Mouse (Mus musculus) heart, embryonic 10.5 days (tissue): ENCODE results near the gene Ndufa4l2. TPM values are rescaled to one million over a fixed set of nuclear protein-coding genes. Genes with fewer than 3 reads are reported as not detected.
A peak's percentile ranks its signal among the peaks of the same experiment; 100 is the strongest.

Experiments
- DNase-seq: peaks from one replicate; pipeline ENCODE4 v3.0.0-alpha.2; 2017; ENCODE audit warnings: low spot score
- H3K27ac ChIP-seq: fragments of 300-500 bp; sonication (generic); 2 replicates; pipeline ENCODE4 v1.5.1; 2016; ENCODE audit warnings: mild to moderate bottlenecking
- H3K27me3 ChIP-seq: fragments of 300-500 bp; sonication (generic); 2 replicates; pipeline ENCODE4 v1.6.1; 2016; ENCODE audit warnings: mild to moderate bottlenecking; ENCODE audit not compliant: poor library complexity, insufficient read depth, severe bottlenecking
- H3K36me3 ChIP-seq: fragments of 300-500 bp; sonication (generic); 2 replicates; pipeline ENCODE4 v1.6.1; 2016; ENCODE audit warnings: mild to moderate bottlenecking, moderate library complexity
- H3K4me1 ChIP-seq: fragments of 300-500 bp; sonication (generic); 2 replicates; pipeline ENCODE4 v1.6.1; 2016; ENCODE audit warnings: mild to moderate bottlenecking
- H3K4me3 ChIP-seq: fragments of 300-500 bp; sonication (generic); 2 replicates; pipeline ENCODE4 v1.5.1; 2016; ENCODE audit warnings: mild to moderate bottlenecking, moderate library complexity
- H3K9me3 ChIP-seq: fragments of 300-500 bp; sonication (generic); 2 replicates; pipeline ENCODE4 v1.6.1; 2016; ENCODE audit warnings: mild to moderate bottlenecking, moderate library complexity
- WGBS: fragments of 180-500 bp; shearing (Covaris S2); methylation state at CpG from one replicate; pipeline ENCODE4 v1.1.7; 2016; 5-methylcytosine and 5-hydroxymethylcytosine counted together
- polyA plus RNA-seq: library from polyadenylated mRNA; unstranded; fragments of >200 nt; fragmentation: Nextera tagmentation; extraction: Ambion mirVana; gene quantifications from 2 replicates; pipeline ENCODE4 v1.2.1, GENCODE M21; 2016

Gene Ndufa4l2
- polyA plus RNA-seq, 1 experiment from 2014 or later, result 9.0 TPM

GRCm38 (mm10) chr10:127541510-127541909, 26.7 kb downstream of the Ndufa4l2 start:
- Histone ChIP-seq H3K27me3 (peaks cover 17% of the 10 kb centered on the region), H3K36me3 (peaks cover 77% of the 10 kb centered on the region), H3K4me3 (no peak overlapping the region), H3K4me1 (peaks cover 3% of the 10 kb centered on the region; the same call in 1 of the 2 replicates), H3K27ac (no peak overlapping the region), H3K9me3 (no peaks in the 10 kb centered on the region)
- WGBS, result 92% methylated on average over 8 of the region's 8 CpGs
- DNase-seq, result no peak

- Histone ChIP-seq H3K27ac (no peak overlapping the region), H3K9me3 (no peaks in the 10 kb centered on the region), H3K27me3 (peaks cover 11% of the 10 kb centered on the region; the same call in 1 of the 2 replicates), H3K36me3 (peaks cover 83% of the 10 kb centered on the region), H3K4me1 (peaks cover 3% of the 10 kb centered on the region; the same call in 1 of the 2 replicates), H3K4me3 (no peak overlapping the region)
- DNase-seq, result no peak
- WGBS, result 86% methylated on average over 13 of the region's 13 CpGs
Measured at GRCm38 (mm10) chr10:127542084-127542483, 27.3 kb downstream of the Ndufa4l2 start.

GRCm38 (mm10) chr10:127542720-127543119, 28.0 kb downstream of the Ndufa4l2 start:
- H3K4me1 ChIP-seq, result peaks cover 3% of the 10 kb centered on the region; the same call in 1 of the 2 replicates
- no peak overlapping the region for H3K27ac ChIP-seq
- 63% methylated on average over 6 of the region's 6 CpGs for WGBS
- H3K9me3 ChIP-seq, result no peaks in the 10 kb centered on the region
- no peak overlapping the region for H3K4me3 ChIP-seq
- peaks cover 89% of the 10 kb centered on the region for H3K36me3 ChIP-seq
- peaks cover 10% of the 10 kb centered on the region; the same call in 1 of the 2 replicates for H3K27me3 ChIP-seq
- DNase-seq, result no peak

- H3K36me3 ChIP-seq, result peaks cover 95% of the 10 kb centered on the region
- 81% methylated on average over 3 of the region's 3 CpGs for WGBS
- no peaks in the 10 kb centered on the region; the same call in 1 of the 2 replicates for H3K4me1 ChIP-seq
- H3K4me3 ChIP-seq, result no peak overlapping the region
- no peaks in the 10 kb centered on the region for H3K9me3 ChIP-seq
- H3K27ac ChIP-seq, result no peak overlapping the region
- H3K27me3 ChIP-seq, result peaks cover 10% of the 10 kb centered on the region; the same call in 1 of the 2 replicates
- DNase-seq, result no peak
Measured at GRCm38 (mm10) chr10:127543916-127544315, 29.1 kb downstream of the Ndufa4l2 start.

- H3K27me3 ChIP-seq, result peaks cover 7% of the 10 kb centered on the region; the same call in 1 of the 2 replicates
- H3K4me3 ChIP-seq, result no peak overlapping the region
- no peak for DNase-seq
- H3K36me3 ChIP-seq, result peaks cover 95% of the 10 kb centered on the region
- no peak overlapping the region for H3K27ac ChIP-seq
- H3K4me1 ChIP-seq, result no peaks in the 10 kb centered on the region; the same call in 1 of the 2 replicates
- 91% methylated on average over 20 of the region's 20 CpGs for WGBS
- no peaks in the 10 kb centered on the region for H3K9me3 ChIP-seq
Measured at GRCm38 (mm10) chr10:127544375-127544774, 29.6 kb downstream of the Ndufa4l2 start.

GRCm38 (mm10) chr10:127546505-127546904, 31.7 kb downstream of the Ndufa4l2 start:
- Histone ChIP-seq H3K27me3 (no peaks in the 10 kb centered on the region), H3K4me3 (no peak overlapping the region), H3K4me1 (no peaks in the 10 kb centered on the region), H3K9me3 (no peaks in the 10 kb centered on the region), H3K36me3 (peaks cover 97% of the 10 kb centered on the region), H3K27ac (no peak overlapping the region)
- WGBS, result 79% methylated on average over 7 of the region's 7 CpGs
- DNase-seq, result no peak

- Histone ChIP-seq H3K36me3 (peaks cover 97% of the 10 kb centered on the region), H3K4me3 (no peak overlapping the region), H3K27ac (no peak overlapping the region), H3K27me3 (no peaks in the 10 kb centered on the region), H3K4me1 (no peaks in the 10 kb centered on the region), H3K9me3 (no peaks in the 10 kb centered on the region)
- WGBS, result 95% methylated on average over 15 of the region's 15 CpGs
- DNase-seq, result no peak
Measured at GRCm38 (mm10) chr10:127548236-127548635, 33.5 kb downstream of the Ndufa4l2 start.

- Histone ChIP-seq H3K27me3 (no peaks in the 10 kb centered on the region), H3K36me3 (peaks cover 100% of the 10 kb centered on the region), H3K27ac (no peak overlapping the region), H3K4me3 (no peak overlapping the region), H3K9me3 (no peaks in the 10 kb centered on the region), H3K4me1 (no peaks in the 10 kb centered on the region)
- WGBS, result 89% methylated on average over 17 of the region's 17 CpGs
- DNase-seq, result no peak
Measured at GRCm38 (mm10) chr10:127549892-127550291, 35.1 kb downstream of the Ndufa4l2 start.

- Histone ChIP-seq H3K27ac (no peak overlapping the region), H3K4me3 (no peak overlapping the region), H3K4me1 (no peaks in the 10 kb centered on the region), H3K36me3 (peaks cover 100% of the 10 kb centered on the region), H3K27me3 (no peaks in the 10 kb centered on the region), H3K9me3 (no peaks in the 10 kb centered on the region)
- WGBS, result 73% methylated on average over 18 of the region's 18 CpGs
- DNase-seq, result no peak
Measured at GRCm38 (mm10) chr10:127555703-127556102, 40.9 kb downstream of the Ndufa4l2 start.

- Histone ChIP-seq H3K9me3 (no peaks in the 10 kb centered on the region), H3K27me3 (no peaks in the 10 kb centered on the region), H3K36me3 (peaks cover 99% of the 10 kb centered on the region), H3K4me3 (no peak overlapping the region), H3K4me1 (no peaks in the 10 kb centered on the region), H3K27ac (no peak overlapping the region)
- no peak for DNase-seq
- 88% methylated on average over 13 of the region's 13 CpGs for WGBS
Measured at GRCm38 (mm10) chr10:127557397-127557796, 42.6 kb downstream of the Ndufa4l2 start.

- peaks cover 88% of the 10 kb centered on the region for H3K36me3 ChIP-seq
- no peak for DNase-seq
- peaks cover 27% of the 10 kb centered on the region for H3K4me1 ChIP-seq
Measured at GRCm38 (mm10) chr10:127561145-127561544, 46.4 kb downstream of the Ndufa4l2 start.

GRCm38 (mm10) chr10:127563840-127564239, 49.1 kb downstream of the Ndufa4l2 start:
- H3K27ac ChIP-seq, result peak overlapping the region; percentile 72
- 61% methylated on average over 8 of the region's 8 CpGs for WGBS
- H3K27me3 ChIP-seq, result no peaks in the 10 kb centered on the region
- H3K36me3 ChIP-seq, result peaks cover 84% of the 10 kb centered on the region
- DNase-seq, result no peak
- peaks cover 27% of the 10 kb centered on the region for H3K4me1 ChIP-seq
- H3K9me3 ChIP-seq, result no peaks in the 10 kb centered on the region
- peak overlapping the region; percentile 5; the same call in 1 of the 2 replicates for H3K4me3 ChIP-seq

More at GRCm38 (mm10) chr10:127561145-127561544, 46.4 kb downstream of the Ndufa4l2 start:
- Histone ChIP-seq H3K27me3 (no peaks in the 10 kb centered on the region), H3K9me3 (no peaks in the 10 kb centered on the region), H3K4me3 (no peak overlapping the region), H3K27ac (no peak overlapping the region)

- 40% methylated on average over 13 of the region's 13 CpGs for WGBS
- Histone ChIP-seq H3K4me3 (peak overlapping the region; percentile 5; the same call in 1 of the 2 replicates), H3K9me3 (no peaks in the 10 kb centered on the region), H3K4me1 (peaks cover 27% of the 10 kb centered on the region), H3K27me3 (no peaks in the 10 kb centered on the region), H3K27ac (peak overlapping the region; percentile 67), H3K36me3 (peaks cover 82% of the 10 kb centered on the region)
- DNase-seq, result peak; percentile 84
Measured at GRCm38 (mm10) chr10:127564301-127564700, 49.5 kb downstream of the Ndufa4l2 start.
